In the genomic region with DNA sequence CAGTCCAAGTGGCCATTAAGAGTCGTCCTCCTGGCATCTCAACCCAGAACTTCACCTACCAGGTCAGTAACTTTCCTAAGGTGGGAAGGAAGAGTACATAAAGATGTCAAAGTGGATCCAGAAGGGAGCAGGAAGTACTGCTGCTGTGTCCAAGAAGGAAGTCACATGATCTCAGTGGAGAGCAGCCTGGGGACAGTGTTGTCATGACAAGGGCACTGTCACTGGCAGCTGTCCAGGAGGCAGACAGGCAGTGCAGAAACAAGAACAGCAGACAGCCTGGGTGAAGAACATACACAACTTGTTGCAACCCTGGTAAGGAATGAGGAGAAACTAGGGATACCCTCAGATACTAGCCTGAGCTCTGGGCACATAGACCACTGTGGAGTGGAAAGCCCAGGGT, we compare ENCODE assay signal across 8 mouse cellular contexts. TPM values are rescaled to one million over a fixed set of nuclear protein-coding genes. Genes with fewer than 3 reads are reported as not detected.
A peak's percentile ranks its signal among the peaks of the same experiment; 100 is the strongest.
DNase-seq lines count a peak whose midpoint lies in the region; ATAC-seq and TF ChIP-seq lines count a peak whose summit lies in the region.

No protein-coding gene starts in this region.

- H3K9ac ChIP-seq in liver, adult 2 months (ENCODE audit: low read depth, low read length): no peak overlapping the region
- no peak overlapping the region for H3K9ac ChIP-seq in liver, embryonic 12.5 days
- H3K9ac ChIP-seq in forebrain, embryonic 12.5 days: no peak overlapping the region

- no peak for ATAC-seq in liver, embryonic 12.5 days
- ATAC-seq in common myeloid progenitor, adult 5-6 weeks (replicated peaks; ENCODE audit: low read depth, poor library complexity, severe bottlenecking): peak; percentile 64
- no peak for ATAC-seq in forebrain, embryonic 12.5 days (ENCODE audit: low FRiP score)

- no peaks in the 10 kb centered on the region for H3K27me3 ChIP-seq in liver, adult 2 months (ENCODE audit: control insufficient read depth, insufficient read depth, low read length)
- peaks cover 9% of the 10 kb centered on the region; the same call in 1 of the 2 replicates for H3K27me3 ChIP-seq in liver, embryonic 12.5 days (replicated peaks)
- H3K27me3 ChIP-seq in forebrain, embryonic 12.5 days: no peaks in the 10 kb centered on the region

- no peaks in the 10 kb centered on the region for H3K36me3 ChIP-seq in liver, adult 2 months (ENCODE audit: control insufficient read depth, insufficient read depth, low read length)
- no peaks in the 10 kb centered on the region for H3K36me3 ChIP-seq in liver, embryonic 12.5 days
- H3K36me3 ChIP-seq in forebrain, embryonic 12.5 days (replicated peaks): no peaks in the 10 kb centered on the region

- DNase-seq in liver, adult 2 months (ENCODE audit: extremely low read depth, low read depth, low spot score): peak; percentile 45
- DNase-seq in kidney, adult 9 months: peak; percentile 59
- DNase-seq in monocyte, adult 2 months (ENCODE audit: low read depth in 1 of 2, low spot score in 2 of 2): peak; percentile 3 to 35
- no peak for DNase-seq in layer of hippocampus, adult 9-10 months (ENCODE audit: low spot score)
- DNase-seq in testis, postnatal 14 days (ENCODE audit: low spot score): no peak

- 54% methylated on average over 1 of the region's 1 CpGs for WGBS in liver, adult 2 months
- 36% methylated on average over 1 of the region's 1 CpGs for WGBS in liver, embryonic 12.5 days (ENCODE audit: insufficient replicate concordance)
- 57% methylated on average over 1 of the region's 1 CpGs for WGBS in forebrain, embryonic 12.5 days

- no peaks in the 10 kb centered on the region; the same call in 1 of the 2 replicates for H3K4me1 ChIP-seq in liver, adult 2 months (ENCODE audit: control insufficient read depth, insufficient read depth, low read length)
- H3K4me1 ChIP-seq in liver, embryonic 12.5 days: no peaks in the 10 kb centered on the region
- no peaks in the 10 kb centered on the region for H3K4me1 ChIP-seq in forebrain, embryonic 12.5 days

- H3K9me3 ChIP-seq in liver, embryonic 12.5 days (replicated peaks): no peaks in the 10 kb centered on the region
- no peaks in the 10 kb centered on the region for H3K9me3 ChIP-seq in forebrain, embryonic 12.5 days

- TF ChIP-seq CTCF in liver, adult 2 months (IDR thresholded peaks at IDR 0.05; ENCODE audit: low read depth, low read length): no peak

- TF ChIP-seq POLR2A in liver, adult 2 months (IDR thresholded peaks at IDR 0.05; ENCODE audit: extremely low read depth, insufficient read depth, low read length): no peak

- H3K4me3 ChIP-seq in liver, adult 2 months (ENCODE audit: insufficient read depth, low read depth, low read length): no peak overlapping the region
- H3K4me3 ChIP-seq in liver, embryonic 12.5 days: no peak overlapping the region
- H3K4me3 ChIP-seq in forebrain, embryonic 12.5 days (replicated peaks): no peak overlapping the region

- H3K4me2 ChIP-seq in liver, embryonic 12.5 days: no peak overlapping the region
- no peak overlapping the region for H3K4me2 ChIP-seq in forebrain, embryonic 12.5 days

- H3K79me2 ChIP-seq in liver, adult 2 months (ENCODE audit: control insufficient read depth, insufficient read depth, low read length): no peaks in the 10 kb centered on the region

- no peak overlapping the region; the same call in 1 of the 2 replicates for H3K27ac ChIP-seq in liver, adult 2 months (replicated peaks; ENCODE audit: insufficient read depth, low read depth, low read length)
- H3K27ac ChIP-seq in liver, embryonic 12.5 days: no peak overlapping the region
- no peak overlapping the region for H3K27ac ChIP-seq in forebrain, embryonic 12.5 days

RNA-seq across cellular contexts. Expression of a gene that starts 8.4 kb away (rescaled TPM):
- 0.07 and 0.09 TPM in 2 replicates for total RNA-seq in liver, adult 2 months (2014; rRNA removed)
- polyA plus RNA-seq in liver, adult 2 months (2012; rRNA removed): 0.15 and 0.20 TPM in 2 replicates
- 0.17 and 0.28 TPM in 2 replicates for polyA plus RNA-seq in liver, embryonic 12.5 days (2016; fragmentation: Nextera tagmentation; extraction: Ambion mirVana)
- total RNA-seq in common myeloid progenitor, adult 5-6 weeks (2017): 0.34 TPM in 1 of 2 replicates, not detected in the other
- 0.08 and 0.19 TPM in 2 replicates for polyA plus RNA-seq in forebrain, embryonic 12.5 days (2016; fragmentation: Nextera tagmentation; extraction: Ambion mirVana)

RNA-seq across cellular contexts. Expression of a gene that starts 8.9 kb away (rescaled TPM):
- total RNA-seq in liver, adult 2 months (2014; rRNA removed): 0.27 TPM in 1 of 2 replicates, not detected in the other
- 0.16 and 0.72 TPM in 2 replicates for polyA plus RNA-seq in liver, adult 2 months (2012; rRNA removed)
- 0.89 and 1.2 TPM in 2 replicates for polyA plus RNA-seq in liver, embryonic 12.5 days (2016; fragmentation: Nextera tagmentation; extraction: Ambion mirVana)
- total RNA-seq in common myeloid progenitor, adult 5-6 weeks (2017): not detected in 2 replicates
- 0.95 and 1.3 TPM in 2 replicates for polyA plus RNA-seq in forebrain, embryonic 12.5 days (2016; fragmentation: Nextera tagmentation; extraction: Ambion mirVana)

RNA-seq across cellular contexts. Expression of a gene that starts 21.4 kb away (rescaled TPM):
- total RNA-seq in liver, adult 2 months (2014; rRNA removed): 81.1 and 84.7 TPM in 2 replicates
- 130 and 161 TPM in 2 replicates for polyA plus RNA-seq in liver, adult 2 months (2012; rRNA removed)
- polyA plus RNA-seq in liver, embryonic 12.5 days (2016; fragmentation: Nextera tagmentation; extraction: Ambion mirVana): 141 TPM in 2 replicates
- 218 and 225 TPM in 2 replicates for total RNA-seq in common myeloid progenitor, adult 5-6 weeks (2017)
- polyA plus RNA-seq in forebrain, embryonic 12.5 days (2016; fragmentation: Nextera tagmentation; extraction: Ambion mirVana): 163 and 164 TPM in 2 replicates

RNA-seq across cellular contexts. Expression of a gene that starts 21.5 kb away (rescaled TPM):
- 179 and 195 TPM in 2 replicates for total RNA-seq in liver, adult 2 months (2014; rRNA removed)
- 309 and 426 TPM in 2 replicates for polyA plus RNA-seq in liver, adult 2 months (2012; rRNA removed)
- polyA plus RNA-seq in liver, embryonic 12.5 days (2016; fragmentation: Nextera tagmentation; extraction: Ambion mirVana): 162 and 173 TPM in 2 replicates
- total RNA-seq in common myeloid progenitor, adult 5-6 weeks (2017): 150 and 166 TPM in 2 replicates
- polyA plus RNA-seq in forebrain, embryonic 12.5 days (2016; fragmentation: Nextera tagmentation; extraction: Ambion mirVana): 106 and 117 TPM in 2 replicates

RNA-seq across cellular contexts. Expression of a gene that starts 48.9 kb away (rescaled TPM):
- total RNA-seq in liver, adult 2 months (2014; rRNA removed): 8.6 and 9.3 TPM in 2 replicates
- 24.3 and 26.2 TPM in 2 replicates for polyA plus RNA-seq in liver, adult 2 months (2012; rRNA removed)
- 9.9 and 10.6 TPM in 2 replicates for polyA plus RNA-seq in liver, embryonic 12.5 days (2016; fragmentation: Nextera tagmentation; extraction: Ambion mirVana)
- total RNA-seq in common myeloid progenitor, adult 5-6 weeks (2017): 12.0 and 16.9 TPM in 2 replicates
- polyA plus RNA-seq in forebrain, embryonic 12.5 days (2016; fragmentation: Nextera tagmentation; extraction: Ambion mirVana): 9.2 and 10.4 TPM in 2 replicates

Comparison
In these comparisons a context has a peak if more than half of its experiments do, and no peak if none do; other contexts are left out.
1. DNase-seq: peak in liver, adult 2 months (single experiment), kidney, adult 9 months (single experiment) and monocyte, adult 2 months (2 of 2); none in layer of hippocampus, adult 9-10 months (single experiment) and testis, postnatal 14 days (single experiment).